Mouse (Mus musculus): ENCODE measurements at regions not wholly inside any gene's neighbourhood (a gene's known extent, or its start where the extent isn't known, plus 50 kb on each side); places are given as distances from the start of the nearest gene placed in this dataset.

GRCm38 (mm10) chr19:14802909-14803650, 205.2 kb upstream of the Tle4 start:
- TF ChIP-seq REST (IDR thresholded peaks at IDR 0.05; ENCODE audit: insufficient read depth, insufficient read length) (no peak), MAX (IDR thresholded peaks at IDR 0.05; ENCODE audit: low read depth) (no peak), POLR2AphosphoS2 (IDR thresholded peaks at IDR 0.05; ENCODE audit: insufficient read length, low read depth) (no peak), POLR2A (IDR thresholded peaks at IDR 0.05; ENCODE audit: insufficient read length, low read depth) (no peak)
